Mouse (Mus musculus) CH12.LX (cell line): ENCODE data around the gene Trim44.

Source experiments
- CTCF ChIP-seq, 2 experiments: IDR thresholded peaks in 1 of 2; conservative IDR thresholded peaks in 1 of 2; 2 replicates each; pipeline ENCODE4 v1.5.1; 2011 to 2012; ENCODE audit warnings: low read depth in 2 of 2, low read length in 2 of 2, improper control_type of control experiment in 1 of 2, inconsistent platforms in 1 of 2, mild to moderate bottlenecking in 1 of 2, moderate library complexity in 1 of 2
- EP300 ChIP-seq: IDR thresholded peaks from 2 replicates; pipeline ENCODE4 v1.6.1; 2011; ENCODE audit warnings: low read length, improper control_type of control experiment
- JUND ChIP-seq: conservative IDR thresholded peaks from 2 replicates; pipeline ENCODE4 v1.6.1; 2011; ENCODE audit warnings: low read depth, low read length, improper control_type of control experiment
- KAT2A ChIP-seq: IDR thresholded peaks from 2 replicates; pipeline ENCODE4 v1.6.1; 2012; ENCODE audit warnings: low read length, improper control_type of control experiment, inconsistent platforms; ENCODE audit not compliant: insufficient replicate concordance
- MAFK ChIP-seq: IDR thresholded peaks from 2 replicates; pipeline ENCODE4 v1.6.1; 2011; ENCODE audit warnings: low read length, improper control_type of control experiment; ENCODE audit not compliant: insufficient replicate concordance
- MAZ ChIP-seq: IDR thresholded peaks from 2 replicates; pipeline ENCODE4 v1.6.1; 2012; ENCODE audit warnings: low read depth, mild to moderate bottlenecking, inconsistent platforms, low read length, improper control_type of control experiment, moderate library complexity
- POLR2A ChIP-seq: IDR thresholded peaks from 2 replicates; pipeline ENCODE4 v1.6.1; 2011; ENCODE audit warnings: low read depth, mild to moderate bottlenecking, improper control_type of control experiment, low read length
- RCOR1 ChIP-seq: conservative IDR thresholded peaks from 2 replicates; pipeline ENCODE4 v1.6.1; 2012; ENCODE audit warnings: low read depth, mild to moderate bottlenecking, inconsistent platforms, low read length, improper control_type of control experiment
- UBTF ChIP-seq: IDR thresholded peaks from 2 replicates; pipeline ENCODE4 v1.6.1; 2012; ENCODE audit warnings: low read depth, mild to moderate bottlenecking, inconsistent platforms, low read length, improper control_type of control experiment, moderate library complexity

DNA sequence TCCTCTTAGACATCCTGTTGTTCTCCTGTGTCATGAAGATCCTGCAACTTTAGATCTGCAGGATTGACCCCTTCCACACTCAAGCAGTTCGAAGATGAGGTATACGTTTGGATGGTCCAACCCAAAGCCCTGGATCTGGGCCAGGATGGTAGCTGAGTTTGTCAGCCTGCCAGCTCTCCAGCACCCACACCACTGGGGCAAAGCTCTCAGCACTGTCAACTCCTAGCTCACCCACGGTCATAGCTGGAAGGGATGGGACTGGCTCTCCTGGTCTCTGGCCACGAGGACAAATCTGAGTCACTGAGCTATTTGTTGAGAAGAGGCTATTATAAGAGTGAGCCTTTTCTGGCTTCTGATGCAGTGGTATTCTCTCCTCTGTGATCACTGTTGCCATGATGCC is 155.0 kb downstream of the Trim44 start:
- TF ChIP-seq CTCF (conservative IDR thresholded peaks at IDR 0.05 in 1 of 2, IDR thresholded peaks at IDR 0.05 in 1 of 2; ENCODE audit: low read depth in 2 of 2, low read length in 2 of 2) (no peak), POLR2A (no peak), MAFK (no peak), KAT2A (no peak), JUND (no peak), RCOR1 (no peak), MAZ (no peak), EP300 (no peak), UBTF (no peak)
